Mouse (Mus musculus) large intestine, adult 2 months (tissue): ENCODE data around the gene Rin1. TPM values are rescaled to one million over a fixed set of nuclear protein-coding genes. Genes with fewer than 3 reads are reported as not detected.
"Not testable (repeated sequence)": the region's sequence is repeated elsewhere in the genome, so short reads cannot be mapped to it uniquely, and the experiment has no call there.

Experiments used
- DNase-seq: peaks from one replicate; pipeline ENCODE4 v3.0.0-alpha.2; 2012; ENCODE audit warnings: low read depth, low spot score
- WGBS: fragments of 180-500 bp; shearing (Covaris S2); methylation state at CpG from one replicate; pipeline ENCODE4 v1.1.7; 2018; 5-methylcytosine and 5-hydroxymethylcytosine counted together
- polyA plus RNA-seq: library from polyadenylated mRNA; depleted of rRNA; stranded (reverse); fragments of >200 nt; gene quantifications from 2 replicates; pipeline ENCODE4 v1.2.3, GENCODE M21; 2012; rRNA removed

The Rin1 gene
- polyA plus RNA-seq, 1 experiment, result 3.2 TPM

- WGBS, result 50% methylated on average over 4 of the region's 4 CpGs
- not testable (repeated sequence) for DNase-seq
Measured at GRCm38 (mm10) chr19:5086533-5086932, 36.3 kb downstream of the Rin1 start.

GRCm38 (mm10) chr19:5087884-5088728 lies 37.8 kb downstream of the Rin1 start, which contains the start of gene Yif1a:
Gene Yif1a, plus strand, starts transcription at chr19:5088538.
- peak; percentile 100 for DNase-seq
- WGBS, result under 1% methylated on average over 58 of the region's 58 CpGs

DNA sequence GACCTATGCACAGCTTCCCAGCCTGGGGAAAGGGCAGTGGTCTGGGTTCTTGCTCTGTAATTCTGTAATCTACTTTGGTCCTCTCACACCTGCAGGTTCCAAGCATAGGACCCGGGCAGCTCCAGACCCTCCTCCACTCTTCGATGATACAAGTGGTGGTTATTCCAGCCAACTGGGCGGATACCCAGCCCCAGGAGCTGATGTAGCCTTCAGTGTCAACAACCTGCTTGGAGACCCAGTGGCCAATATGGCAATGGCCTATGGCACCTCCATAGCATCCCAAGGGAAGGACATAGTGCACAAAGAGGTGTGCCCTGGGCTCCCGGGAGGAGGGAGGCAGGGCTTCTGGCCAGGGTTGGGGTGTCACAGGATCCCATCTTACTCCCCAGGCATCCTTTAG lies 39.0 kb downstream of the Rin1 start:
- 87% methylated on average over 4 of the region's 4 CpGs for WGBS
- no peak for DNase-seq

GRCm38 (mm10) chr19:5092083-5092482 lies 41.8 kb downstream of the Rin1 start:
- no peak for DNase-seq
- WGBS, result 90% methylated on average over 10 of the region's 10 CpGs

DNA sequence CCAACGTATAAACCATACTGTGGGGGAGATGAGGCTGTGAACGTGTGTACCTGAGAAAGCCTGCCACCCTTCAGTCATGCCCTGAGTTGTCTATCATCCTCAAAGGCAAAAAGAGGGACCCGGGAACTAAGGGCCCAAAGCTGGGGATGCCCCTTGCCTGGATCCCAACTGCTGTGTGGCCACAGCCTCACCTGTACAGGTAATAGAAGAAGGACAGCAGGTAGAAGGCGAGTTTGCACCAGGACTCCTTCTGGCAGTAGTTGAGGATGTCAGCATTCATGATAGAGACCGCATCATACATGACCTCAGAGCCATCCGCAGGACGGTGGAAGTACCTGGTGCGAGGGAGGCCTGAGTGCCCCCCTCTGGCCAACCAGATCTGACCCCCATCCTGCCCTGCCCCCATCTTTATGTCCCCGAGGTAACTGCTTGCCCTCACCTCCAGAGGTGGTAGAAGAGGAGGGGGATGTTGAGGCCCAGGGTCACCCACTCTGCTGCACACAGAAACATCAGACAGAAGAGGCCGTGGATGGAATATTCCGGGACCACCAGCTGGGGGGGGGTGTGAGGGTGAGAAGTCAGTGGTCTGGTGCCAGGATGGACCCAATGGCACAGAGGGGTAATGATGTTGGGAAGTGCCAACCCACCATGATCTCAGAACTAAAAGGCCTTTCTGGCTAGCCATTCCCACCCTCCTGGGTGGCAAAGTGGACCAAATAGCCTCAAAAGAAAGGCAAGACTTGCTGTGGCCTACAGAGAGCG lies 43.4 kb downstream of the Rin1 start:
- WGBS, result 70% methylated on average over 12 of the region's 12 CpGs
- DNase-seq, result no peak

DNA sequence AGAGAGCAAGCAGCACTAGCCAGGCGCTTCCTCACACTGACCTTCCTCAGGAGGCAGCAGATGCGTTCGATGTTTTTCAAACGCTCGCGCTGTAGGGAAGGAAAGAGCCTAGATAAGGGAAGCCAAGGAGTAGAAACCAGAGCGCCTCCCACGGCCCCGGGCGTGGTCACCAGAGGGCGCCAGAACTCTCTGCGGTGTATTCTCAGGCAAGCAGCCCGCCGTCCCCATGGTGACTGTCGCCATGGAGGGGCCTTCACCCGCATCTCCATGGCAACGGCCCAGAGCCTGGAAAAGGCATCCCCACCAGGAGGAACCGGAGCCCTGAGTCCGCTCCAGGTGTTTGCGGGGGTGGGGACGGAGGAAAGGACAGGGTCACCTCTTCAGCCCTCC lies 44.0 kb downstream of the Rin1 start:
- 1% methylated on average over 21 of the region's 21 CpGs for WGBS
- no peak for DNase-seq

- 45% methylated on average over 11 of the region's 11 CpGs for WGBS
- no peak for DNase-seq
Measured at GRCm38 (mm10) chr19:5094746-5095417, 44.6 kb downstream of the Rin1 start.

GRCm38 (mm10) chr19:5095887-5096474 lies 45.7 kb downstream of the Rin1 start:
- 11% methylated on average over 9 of the region's 9 CpGs for WGBS
- DNase-seq, result no peak

GRCm38 (mm10) chr19:5097521-5098362 lies 47.5 kb downstream of the Rin1 start:
- WGBS, result 9% methylated on average over 21 of the region's 31 CpGs
- no peak for DNase-seq

- 6% methylated on average over 48 of the region's 48 CpGs for WGBS
- no peak for DNase-seq
Measured at GRCm38 (mm10) chr19:5098363-5099143, 48.3 kb downstream of the Rin1 start, which contains the start of gene Cnih2. Gene Cnih2, minus strand, starts transcription at chr19:5098521.

DNA sequence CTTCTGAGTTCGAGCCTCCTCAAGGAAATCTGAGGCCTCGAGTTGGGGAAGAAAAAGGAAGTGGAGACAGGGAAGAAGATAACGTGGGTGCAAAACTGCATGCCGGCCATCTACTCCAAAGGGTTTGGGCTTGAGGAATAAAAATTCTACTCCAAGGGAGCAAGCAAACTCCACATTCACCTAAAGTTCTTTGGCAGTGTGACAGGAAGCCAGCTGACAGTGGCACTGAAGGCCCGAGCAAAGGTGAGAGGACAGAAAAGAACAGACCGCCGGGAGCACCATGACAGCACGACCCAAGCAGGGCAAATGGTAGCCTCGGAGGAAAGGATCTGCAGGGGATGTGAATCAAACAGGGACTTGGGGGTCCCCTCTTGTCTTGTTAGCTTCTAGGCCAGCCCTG lies 55.8 kb downstream of the Rin1 start:
- 1% methylated on average over 9 of the region's 9 CpGs for WGBS
- no peak for DNase-seq

Other genes starting within 250 kb of the Rin1 start
- gene Gm21992, start 238.9 kb upstream of the Rin1 start, polyA plus RNA-seq, result 18.5 and 22.6 TPM in 2 replicates
- gene Rbm14, start 238.8 kb upstream of the Rin1 start, polyA plus RNA-seq, result 39.5 and 48.9 TPM in 2 replicates
- gene Ccs, start 211.1 kb upstream of the Rin1 start, polyA plus RNA-seq, result 42.6 and 46.5 TPM in 2 replicates
- gene Ccdc87, start 211.1 kb upstream of the Rin1 start, polyA plus RNA-seq, result 0.09 and 0.19 TPM in 2 replicates
- 12.1 and 13.7 TPM in 2 replicates for gene Ctsf, start 195.4 kb upstream of the Rin1 start, polyA plus RNA-seq
- 0.40 and 0.66 TPM in 2 replicates for gene Actn3, start 172.6 kb upstream of the Rin1 start, polyA plus RNA-seq
- 14.8 and 20.9 TPM in 2 replicates for gene Zdhhc24, start 171.8 kb upstream of the Rin1 start, polyA plus RNA-seq
- 1.3 and 1.5 TPM in 2 replicates for gene Bbs1, start 143.9 kb upstream of the Rin1 start, polyA plus RNA-seq
- gene Dpp3, start 122.2 kb upstream of the Rin1 start, polyA plus RNA-seq, result 126 and 154 TPM in 2 replicates
- gene Peli3, start 107.4 kb upstream of the Rin1 start, polyA plus RNA-seq, result 1.1 and 1.5 TPM in 2 replicates
- gene Mrpl11, start 88.3 kb upstream of the Rin1 start, polyA plus RNA-seq, result 32.3 and 36.2 TPM in 2 replicates
- gene Npas4, start 60.2 kb upstream of the Rin1 start, polyA plus RNA-seq, result 1.4 and 1.6 TPM in 2 replicates
- gene Slc29a2, start 26.6 kb upstream of the Rin1 start, polyA plus RNA-seq, result 3.6 and 6.8 TPM in 2 replicates
- 13.6 and 14.7 TPM in 2 replicates for gene B4gat1, start 11.7 kb upstream of the Rin1 start, polyA plus RNA-seq
- gene AC124502.3, start 11.6 kb upstream of the Rin1 start, polyA plus RNA-seq, result 0.64 and 0.67 TPM in 2 replicates
- 44.3 and 46.3 TPM in 2 replicates for gene Brms1, start 9.1 kb upstream of the Rin1 start, polyA plus RNA-seq
- gene Cd248, start 17.6 kb downstream of the Rin1 start, polyA plus RNA-seq, result 4.1 and 5.4 TPM in 2 replicates
- 1.8 and 2.0 TPM in 2 replicates for gene Tmem151a, start 35.0 kb downstream of the Rin1 start, polyA plus RNA-seq
- gene Yif1a, start 38.1 kb downstream of the Rin1 start, polyA plus RNA-seq, result 224 and 270 TPM in 2 replicates
- gene Cnih2, start 48.0 kb downstream of the Rin1 start, polyA plus RNA-seq, result 1.3 and 1.5 TPM in 2 replicates
- gene Rab1b, start 56.6 kb downstream of the Rin1 start, polyA plus RNA-seq, result 181 and 205 TPM in 2 replicates
- 13.6 and 17.0 TPM in 2 replicates for gene Klc2, start 68.1 kb downstream of the Rin1 start, polyA plus RNA-seq
- gene Pacs1, start 222.6 kb downstream of the Rin1 start, polyA plus RNA-seq, result 6.7 and 7.3 TPM in 2 replicates
- gene Sf3b2, start 245.0 kb downstream of the Rin1 start, polyA plus RNA-seq, result 71.5 and 85.8 TPM in 2 replicates
- 0.05 and 0.16 TPM in 2 replicates for gene Gal3st3, start 247.8 kb downstream of the Rin1 start, polyA plus RNA-seq